Mouse (Mus musculus) monocyte, adult 5-6 weeks (primary cell): ENCODE measurements at regions not wholly inside any gene's neighbourhood (a gene's known extent, or its start where the extent isn't known, plus 50 kb on each side); places are given as distances from the start of the nearest gene placed in this dataset.

ENCODE experiments used
- ATAC-seq: fragments of 153-309, 156-312 bp; replicated peaks from 2 replicates; pipeline ENCODE4 v1.8.0; 2017; ENCODE audit warnings: mild to moderate bottlenecking; ENCODE audit not compliant: low TSS enrichment, insufficient number of reproducible peaks, severe bottlenecking, poor library complexity, low FRiP score

DNA sequence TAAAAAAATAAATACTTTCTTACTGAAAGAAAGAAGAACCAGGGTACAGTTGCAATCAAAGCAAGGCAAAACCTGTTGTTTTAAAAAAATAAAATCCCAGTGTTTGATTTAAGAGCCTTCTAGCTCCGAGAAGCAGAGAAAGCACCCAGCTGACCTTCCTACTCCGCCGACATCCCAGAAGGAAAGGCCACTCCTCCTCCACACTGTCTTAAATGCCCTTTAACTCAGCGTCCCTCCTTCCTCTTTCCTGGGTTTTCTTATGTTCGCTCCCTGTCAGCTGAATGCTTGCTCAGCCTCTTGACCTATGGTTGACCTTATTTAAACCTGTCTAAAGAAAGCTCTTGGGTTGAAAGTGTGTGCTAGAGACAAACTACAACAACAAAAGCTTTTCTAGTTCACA lies 79.1 kb downstream of the Sptssa start:
- no peak for ATAC-seq

DNA sequence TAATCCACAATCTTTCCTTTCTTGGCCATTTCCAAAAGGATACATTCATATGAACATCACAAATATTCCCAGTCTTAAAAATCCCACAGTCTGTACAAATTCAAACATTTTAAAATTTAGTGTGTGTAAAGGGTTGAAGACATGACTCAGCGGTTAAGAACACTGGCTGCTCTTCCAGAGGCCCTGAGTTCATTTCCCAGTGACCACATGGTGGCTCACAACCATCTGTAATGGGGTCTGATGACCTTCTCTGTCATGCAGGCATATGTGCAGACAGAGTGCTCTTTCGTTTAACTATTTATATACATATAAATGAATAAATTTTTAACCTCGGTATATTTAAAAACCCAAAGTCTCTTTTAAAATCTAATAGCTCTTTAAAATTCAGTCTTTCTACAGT lies 79.6 kb downstream of the Sptssa start:
- no peak for ATAC-seq

DNA sequence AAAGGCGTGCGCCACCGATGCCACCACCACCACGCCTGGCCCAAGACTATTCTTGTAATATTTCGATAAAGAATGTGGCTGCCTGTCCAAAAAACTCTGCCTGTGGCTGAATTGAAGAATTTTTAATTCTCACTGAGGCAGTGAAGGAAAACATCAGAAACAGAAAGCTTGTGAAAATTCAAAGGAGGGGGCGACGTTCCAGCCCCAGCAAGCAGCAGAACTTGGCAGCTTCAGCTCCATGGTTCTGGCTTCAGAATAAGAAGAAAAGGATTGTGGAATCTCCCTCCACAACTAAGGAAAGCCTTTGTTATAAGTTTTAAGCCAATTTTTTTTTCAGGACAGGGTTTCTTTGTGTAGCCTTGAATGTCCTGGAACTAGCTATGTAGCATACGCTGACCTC lies 83.5 kb downstream of the Sptssa start:
- no peak for ATAC-seq

DNA sequence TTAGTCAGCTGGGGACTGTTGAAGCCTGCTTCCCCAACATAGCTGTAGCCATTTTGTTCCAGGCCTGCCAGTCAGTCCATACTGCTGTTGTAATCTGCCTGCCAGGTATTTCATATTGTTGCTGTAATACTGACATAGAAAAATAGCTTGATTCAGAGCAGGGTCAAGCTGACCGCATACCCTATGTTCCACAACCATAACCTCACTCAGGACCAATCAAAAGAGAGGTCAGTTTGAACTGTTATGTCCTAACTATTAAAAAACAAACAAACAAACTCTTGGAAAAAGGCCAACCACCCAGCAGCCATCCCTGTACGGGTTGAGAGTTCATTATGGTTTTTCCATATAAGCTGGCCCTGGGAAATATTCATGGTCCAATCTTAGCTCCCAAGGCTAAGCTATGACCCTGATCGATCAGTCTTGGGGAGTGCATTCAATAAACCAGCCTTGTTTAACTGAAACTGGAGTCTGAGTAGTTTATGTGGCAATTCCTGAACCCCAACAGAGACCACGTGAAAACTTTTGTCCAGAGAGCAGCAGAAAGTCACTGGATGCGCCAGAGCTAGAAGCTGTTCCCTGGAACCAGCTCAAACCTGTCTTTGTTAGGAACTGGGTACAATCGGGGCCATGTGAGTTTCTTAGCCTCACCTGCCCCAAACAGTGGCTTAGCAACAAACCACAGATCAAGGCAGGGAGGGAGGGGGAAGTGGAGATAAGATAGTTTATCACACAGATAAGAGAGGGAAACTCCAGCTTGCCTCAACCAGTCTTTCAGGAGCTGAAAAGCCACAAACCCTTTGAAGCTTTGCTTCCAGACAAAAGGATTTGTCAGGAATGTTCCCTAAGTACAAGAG lies 88.1 kb downstream of the Sptssa start:
- no peak for ATAC-seq

DNA sequence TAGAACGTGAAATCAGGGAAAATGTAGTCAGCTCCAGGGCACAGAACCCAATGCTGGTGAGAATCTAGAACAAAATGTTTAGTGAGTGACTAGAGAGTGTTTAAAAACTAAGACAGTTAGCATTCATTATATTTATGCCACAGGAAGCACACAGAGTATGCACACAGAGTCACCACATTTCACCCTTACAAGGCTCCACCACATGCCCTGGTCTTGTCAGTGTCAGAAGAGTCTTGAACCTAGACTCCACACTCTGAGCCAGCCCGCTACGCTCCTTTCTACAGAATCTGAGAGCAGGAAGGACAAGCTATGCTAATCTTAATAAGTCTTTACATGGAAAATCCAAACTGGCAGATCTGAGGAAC lies 89.0 kb downstream of the Sptssa start:
- no peak for ATAC-seq

DNA sequence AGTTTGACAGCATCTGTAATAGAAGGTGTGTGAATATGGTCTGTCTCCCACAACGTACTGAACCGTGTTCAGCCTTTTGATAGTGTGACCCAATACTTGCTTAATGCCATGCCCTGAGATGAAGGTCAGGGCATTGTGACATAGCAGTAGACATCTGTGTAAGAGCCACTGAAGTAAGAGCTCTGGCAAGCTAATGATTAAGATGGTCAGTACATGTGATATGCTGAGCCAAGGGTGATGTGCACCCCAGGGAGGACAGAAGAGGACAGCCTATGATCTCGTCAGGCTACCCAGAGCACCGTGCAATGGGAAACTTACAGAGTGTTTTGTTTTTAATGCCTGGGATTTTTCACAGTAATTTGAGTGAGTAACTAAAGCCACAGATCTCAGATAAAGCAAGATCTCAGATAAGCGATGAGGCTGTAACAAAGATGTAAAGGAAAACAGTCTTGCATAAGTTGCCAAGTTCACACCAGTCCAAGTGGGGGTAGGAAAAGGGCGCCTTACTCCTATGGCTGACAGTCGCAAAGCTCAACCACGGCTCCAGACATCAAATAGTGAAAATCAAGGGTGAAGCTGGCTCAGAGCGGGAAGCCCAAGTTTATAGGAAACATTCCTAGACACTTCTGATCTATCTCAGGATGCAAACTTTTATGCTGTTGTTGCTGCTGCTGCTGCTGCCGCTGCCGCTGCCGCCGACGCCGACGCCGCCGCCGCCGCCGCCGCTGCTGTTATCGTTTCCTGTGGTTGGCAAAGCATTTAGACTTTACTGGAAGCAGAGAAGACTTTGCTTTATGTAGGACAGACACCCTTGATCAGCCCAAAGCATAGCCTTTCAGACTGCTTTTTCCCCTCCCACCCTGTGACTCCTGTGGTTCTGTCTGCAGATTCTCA lies 89.6 kb downstream of the Sptssa start:
- 0 out of 2 replicates have a peak, but pooled peaks have one; percentile 13 for ATAC-seq

DNA sequence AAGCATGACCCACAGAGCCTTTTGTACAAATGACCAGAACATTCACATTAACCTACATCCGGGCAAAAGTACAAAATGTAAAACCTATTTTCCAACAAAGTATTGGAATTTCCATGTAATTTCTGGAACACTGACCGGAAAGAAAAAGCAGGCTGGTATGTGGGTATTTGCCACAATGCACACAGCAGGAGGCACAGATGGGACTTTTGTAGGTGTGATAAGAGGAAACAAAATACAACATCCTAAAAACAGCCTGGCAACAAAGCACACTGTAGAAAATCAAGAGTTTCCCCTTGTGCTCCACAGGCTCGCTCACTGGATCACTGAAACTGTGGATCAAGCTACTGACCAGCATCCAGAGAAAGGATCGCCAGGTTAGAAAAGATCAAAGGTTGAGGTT lies 94.4 kb downstream of the Sptssa start:
- ATAC-seq, result no peak

DNA sequence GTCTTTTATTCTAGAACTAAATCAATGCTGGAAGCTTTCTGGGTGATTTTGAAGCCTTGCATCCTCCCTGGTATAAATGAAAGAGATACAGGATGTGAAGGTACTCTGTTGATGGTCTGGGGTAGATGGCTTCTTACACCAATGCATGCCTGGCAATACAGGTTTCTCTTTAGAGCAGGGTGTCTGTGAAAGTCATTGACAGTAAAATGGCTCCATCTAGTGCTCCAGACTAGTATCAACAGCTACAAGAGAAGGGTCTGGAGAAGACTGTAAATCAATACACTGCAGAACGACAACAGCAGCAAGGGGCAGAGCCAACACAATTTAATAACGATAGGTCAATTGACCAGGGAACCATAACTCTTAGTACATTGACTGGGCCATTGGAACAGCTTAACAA lies 98.3 kb downstream of the Sptssa start:
- ATAC-seq, result no peak

DNA sequence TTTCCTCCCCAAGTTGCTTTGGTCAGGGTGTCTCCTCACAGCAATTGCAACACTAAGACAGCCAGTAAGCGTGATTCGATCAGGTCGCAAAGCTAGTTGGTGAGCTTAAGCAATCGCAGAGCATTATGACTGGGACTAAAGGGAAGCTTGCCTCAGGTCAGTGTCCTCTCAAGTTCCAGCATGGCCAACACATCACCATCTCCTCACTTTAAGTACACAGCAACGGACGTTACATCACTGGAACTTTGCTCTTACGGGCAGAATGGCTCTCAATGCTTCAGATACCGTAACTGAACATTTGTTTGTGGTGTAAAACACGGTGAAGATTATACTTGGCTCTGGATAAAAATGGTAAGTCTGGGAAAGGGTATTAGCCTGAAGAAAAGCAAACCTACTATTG lies 106.7 kb downstream of the Sptssa start:
- no peak for ATAC-seq

DNA sequence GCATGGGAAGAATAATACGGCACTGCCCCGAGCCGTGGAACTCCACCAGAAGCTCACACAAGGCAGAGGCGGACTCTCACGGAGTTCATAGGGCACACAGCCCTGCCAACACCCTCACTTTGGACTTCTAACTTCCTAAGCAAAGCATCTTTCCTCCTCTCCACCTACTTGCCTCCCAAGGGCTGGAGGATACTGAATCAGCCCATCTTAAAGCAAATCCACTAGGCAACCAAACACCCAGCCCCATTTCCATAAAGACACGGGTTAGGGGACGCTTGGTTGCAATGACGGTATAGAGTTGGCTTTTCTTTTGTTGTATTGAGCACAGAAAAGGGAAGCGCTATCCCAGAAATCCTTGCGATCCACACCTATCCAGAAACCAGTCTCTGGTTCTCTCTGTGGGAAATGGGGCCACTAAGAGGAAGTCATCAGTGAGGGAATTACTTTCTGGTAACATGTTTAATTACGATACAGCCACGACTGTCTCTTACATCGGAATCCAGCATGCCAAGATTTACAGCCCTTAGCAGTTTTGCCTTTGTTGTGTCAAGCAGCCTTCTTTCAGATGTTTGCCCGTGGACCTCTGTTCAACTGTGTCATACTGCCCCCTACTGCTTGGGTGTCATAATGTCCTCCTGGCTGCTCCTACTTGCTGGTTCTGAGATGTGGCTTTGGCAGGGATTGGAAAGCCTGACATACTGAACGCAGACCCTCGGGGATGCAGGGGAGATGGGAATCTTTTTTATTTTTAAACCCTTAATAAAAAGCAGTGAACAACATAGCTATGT lies 110.4 kb downstream of the Sptssa start:
- 0 out of 2 replicates have a peak, but pooled peaks have one; percentile 61 for ATAC-seq

DNA sequence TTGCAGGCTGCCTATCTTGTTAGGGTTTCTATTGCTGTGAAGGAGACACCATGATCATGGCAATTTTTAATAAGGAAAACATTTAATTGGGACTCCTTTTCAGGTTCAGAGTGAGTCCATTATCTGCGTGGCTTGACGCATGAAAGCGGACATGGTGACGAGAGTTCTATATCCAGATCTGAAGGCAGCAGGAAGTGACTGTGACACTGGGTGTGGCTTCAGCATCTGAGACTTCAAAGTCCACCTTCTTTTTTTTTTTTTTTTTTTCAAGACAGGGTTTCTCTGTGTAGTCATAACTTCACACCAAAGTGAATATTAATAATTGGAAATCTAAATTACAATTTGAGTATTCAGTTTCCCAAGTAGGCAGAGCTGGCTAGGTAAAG lies 118.1 kb downstream of the Sptssa start:
- ATAC-seq, result no peak

DNA sequence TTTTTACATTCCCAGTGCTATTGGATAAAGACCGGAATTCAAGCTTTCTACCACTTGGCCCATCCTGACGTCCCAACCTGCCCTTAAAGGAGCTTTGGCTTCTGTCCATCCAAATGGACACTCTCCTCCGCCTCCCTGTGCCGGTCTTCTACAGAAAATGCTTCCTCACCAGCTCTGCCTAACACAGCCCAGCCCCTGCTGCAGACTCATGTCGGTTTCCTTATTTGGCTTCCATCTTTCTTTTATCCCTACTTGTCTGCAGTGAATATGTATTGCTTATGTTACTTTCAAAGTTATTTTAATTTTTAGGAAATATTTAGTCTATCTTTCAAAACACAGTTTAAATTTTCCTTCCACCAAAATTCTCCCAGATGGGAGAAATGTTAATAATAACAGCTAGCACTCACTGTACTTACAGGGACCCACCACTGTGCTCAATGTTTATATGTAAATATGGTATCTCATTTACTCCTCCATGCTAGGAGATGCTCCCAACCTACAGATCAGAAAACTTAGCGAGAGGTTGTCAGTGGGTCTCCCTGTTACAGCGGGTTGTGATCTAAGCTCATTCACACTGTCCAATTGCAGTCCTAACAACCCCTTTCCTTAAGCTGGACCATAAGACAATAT lies 118.6 kb downstream of the Sptssa start:
- no peak for ATAC-seq

DNA sequence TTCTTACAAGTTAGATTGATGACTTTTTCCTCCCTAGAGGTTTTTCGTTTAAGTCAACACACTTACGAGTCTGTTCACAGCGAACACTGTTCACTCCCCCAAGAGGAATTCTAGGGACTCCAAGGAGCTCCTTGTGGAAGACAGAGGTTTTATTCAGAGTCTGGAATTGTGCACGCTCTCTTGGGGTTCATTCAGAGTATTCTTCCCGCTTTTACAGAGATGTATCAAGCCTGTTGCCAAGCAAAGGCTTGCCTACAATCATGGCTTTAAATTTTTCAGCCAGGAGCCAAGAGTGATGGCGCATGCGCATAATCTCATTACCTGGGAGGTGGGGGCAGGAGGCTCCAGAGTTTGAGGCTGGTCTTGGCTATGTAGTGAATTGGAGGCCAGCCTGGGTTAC lies 119.4 kb downstream of the Sptssa start:
- no peak for ATAC-seq

DNA sequence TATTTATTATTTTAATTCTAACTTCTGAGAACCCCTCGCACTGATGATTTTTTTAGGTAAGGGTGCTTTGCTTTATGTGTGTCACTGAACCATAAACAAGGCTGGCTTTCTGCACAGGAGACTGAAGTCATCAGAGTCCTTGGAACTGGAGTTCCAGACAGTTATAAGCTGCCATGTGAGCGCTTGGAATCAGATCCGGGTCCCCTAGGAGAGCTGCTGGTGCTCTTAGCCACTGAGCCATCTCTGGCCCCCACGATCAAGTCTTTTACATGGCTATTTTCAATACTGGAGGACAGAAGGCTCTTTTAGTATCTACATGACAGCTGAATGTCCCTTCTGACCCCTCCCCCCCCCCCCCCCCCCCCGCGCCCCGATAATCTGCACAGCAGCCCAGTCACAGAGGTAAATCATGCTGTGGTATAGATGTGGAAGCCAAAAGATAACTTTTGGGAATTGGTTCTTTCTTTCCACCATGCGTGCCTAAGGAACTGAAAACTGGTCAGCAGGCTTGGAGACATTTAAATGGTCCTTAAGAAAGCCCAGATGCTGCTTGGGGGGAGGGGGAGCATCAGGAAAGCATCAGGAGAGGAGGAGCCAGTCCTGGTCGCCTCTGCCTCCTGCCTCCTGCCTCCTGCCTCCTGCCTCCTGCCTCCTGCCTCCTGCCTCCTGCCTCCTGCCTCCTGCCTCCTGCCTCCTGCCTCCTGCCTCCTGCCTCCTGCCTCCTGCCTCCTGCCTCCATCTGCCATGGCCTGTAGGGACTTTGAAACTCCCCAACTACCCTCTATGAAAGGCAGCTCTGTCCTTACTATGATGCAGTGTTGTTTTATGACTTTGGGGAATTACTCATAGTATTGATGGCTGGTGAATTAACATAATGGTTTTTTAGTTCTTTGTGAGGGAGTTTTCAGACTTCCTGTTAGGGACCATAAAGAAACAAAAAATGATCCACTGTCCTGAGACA lies 120.5 kb downstream of the Sptssa start:
- ATAC-seq, result no peak

DNA sequence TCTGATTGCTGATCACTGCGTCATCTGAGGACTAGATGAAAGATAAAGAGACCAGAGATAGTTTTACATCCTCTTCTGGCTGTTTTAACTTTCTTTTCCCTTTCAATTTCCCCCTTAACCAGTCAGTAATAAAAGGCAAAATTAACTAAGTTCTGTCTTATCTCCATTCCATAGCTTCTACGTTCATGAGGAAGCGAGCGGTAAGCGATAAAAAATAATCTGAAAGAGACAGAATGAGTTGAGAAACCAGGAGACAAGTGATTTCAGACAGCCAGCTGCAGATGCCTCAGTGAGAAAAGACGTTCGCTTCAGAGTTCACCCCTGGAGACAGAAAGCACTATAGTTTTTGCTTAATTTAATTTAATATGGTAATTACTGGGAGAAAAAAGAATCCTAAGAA lies 121.5 kb downstream of the Sptssa start:
- no peak for ATAC-seq

DNA sequence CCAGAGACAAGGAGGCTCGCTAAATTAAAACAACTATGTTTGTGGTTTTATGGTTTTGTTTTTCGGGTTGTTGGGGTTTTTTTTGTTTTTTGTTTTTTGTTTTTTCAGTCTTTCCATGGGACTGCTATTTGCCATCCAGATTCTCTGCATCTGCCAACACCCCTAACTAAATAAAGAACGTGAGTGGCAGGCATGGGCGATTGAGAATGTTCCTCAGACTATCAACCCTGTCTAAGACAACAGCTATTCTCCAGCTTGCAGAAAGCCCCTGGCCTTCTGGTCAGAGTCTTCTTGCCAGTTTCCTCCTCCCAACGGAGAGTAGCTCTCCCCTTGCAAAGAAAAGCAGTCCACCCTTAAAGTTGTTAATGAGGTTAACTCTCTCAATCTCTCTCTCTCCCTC lies 123.2 kb downstream of the Sptssa start:
- ATAC-seq, result no peak

DNA sequence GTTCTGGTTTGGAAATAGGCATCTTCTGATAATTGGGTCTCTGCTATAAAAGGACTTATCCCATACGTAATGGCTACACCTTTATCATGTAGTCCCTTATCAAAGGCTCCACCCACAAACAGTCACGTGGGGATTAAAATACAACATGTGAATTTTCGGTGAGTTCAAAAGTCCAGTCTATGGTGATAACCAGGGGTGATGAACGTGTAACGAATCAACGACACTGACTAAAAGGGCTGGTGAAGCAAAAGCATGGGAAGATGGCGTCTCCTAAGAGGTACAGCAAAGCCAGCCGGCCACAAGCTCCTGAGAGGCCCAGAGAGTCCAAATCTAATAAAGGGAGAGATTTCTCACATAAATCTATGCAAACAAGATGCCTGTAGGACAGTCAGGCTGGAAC lies 124.3 kb downstream of the Sptssa start:
- ATAC-seq, result no peak

DNA sequence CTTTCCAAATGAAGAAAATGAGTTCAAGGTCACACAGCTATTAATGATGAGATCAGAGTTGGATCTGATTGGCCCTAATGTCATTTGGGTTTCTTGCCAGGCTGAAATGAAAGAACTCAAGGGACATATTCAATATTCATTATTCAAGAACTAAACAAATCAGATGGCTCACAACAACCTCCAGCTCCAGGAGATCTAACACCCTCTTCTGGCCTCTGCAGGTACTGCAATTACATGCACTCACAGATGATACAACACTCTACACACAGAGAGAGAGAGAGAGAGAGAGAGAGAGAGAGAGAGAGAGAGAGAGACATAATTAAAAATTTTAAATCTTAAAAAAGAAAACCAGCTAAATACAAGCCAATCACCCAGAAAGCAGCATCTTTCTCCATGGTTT lies 128.3 kb downstream of the Sptssa start:
- no peak for ATAC-seq
